Mouse (Mus musculus): ENCODE results near the gene Pdzrn3. TPM values are rescaled to one million over a fixed set of nuclear protein-coding genes. Genes with fewer than 3 reads are reported as not detected.

Gene Pdzrn3
- polyA plus RNA-seq, 1 experiment from 2014 or later: 27.2 TPM

GRCm38 (mm10) chr6:101297563-101298520 lies 79.9 kb downstream of the Pdzrn3 start:
- peaks cover 9% of the 10 kb centered on the region; the same call in 1 of the 2 replicates for H3K4me1 ChIP-seq
- no peaks in the 10 kb centered on the region for H3K9me3 ChIP-seq (replicated peaks)
- ATAC-seq (ENCODE audit: low FRiP score): no peak
- H3K27ac ChIP-seq: no peak overlapping the region
- no peak overlapping the region for H3K9ac ChIP-seq
- no peak overlapping the region for H3K4me2 ChIP-seq (replicated peaks)
- 92% methylated on average over 15 of the region's 15 CpGs for WGBS
- no peaks in the 10 kb centered on the region for H3K36me3 ChIP-seq
- H3K4me3 ChIP-seq: no peak overlapping the region
- H3K27me3 ChIP-seq: no peaks in the 10 kb centered on the region

- Histone ChIP-seq H3K4me2 (replicated peaks) (no peak overlapping the region), H3K27me3 (no peaks in the 10 kb centered on the region), H3K9ac (no peak overlapping the region), H3K27ac (no peak overlapping the region), H3K4me3 (no peak overlapping the region), H3K4me1 (peaks cover 10% of the 10 kb centered on the region; the same call in 1 of the 2 replicates), H3K36me3 (no peaks in the 10 kb centered on the region), H3K9me3 (replicated peaks) (no peaks in the 10 kb centered on the region)
- WGBS: 81% methylated on average over 8 of the region's 8 CpGs
- no peak for ATAC-seq (ENCODE audit: low FRiP score)
Measured at GRCm38 (mm10) chr6:101296997-101297396, 80.7 kb downstream of the Pdzrn3 start.

DNA sequence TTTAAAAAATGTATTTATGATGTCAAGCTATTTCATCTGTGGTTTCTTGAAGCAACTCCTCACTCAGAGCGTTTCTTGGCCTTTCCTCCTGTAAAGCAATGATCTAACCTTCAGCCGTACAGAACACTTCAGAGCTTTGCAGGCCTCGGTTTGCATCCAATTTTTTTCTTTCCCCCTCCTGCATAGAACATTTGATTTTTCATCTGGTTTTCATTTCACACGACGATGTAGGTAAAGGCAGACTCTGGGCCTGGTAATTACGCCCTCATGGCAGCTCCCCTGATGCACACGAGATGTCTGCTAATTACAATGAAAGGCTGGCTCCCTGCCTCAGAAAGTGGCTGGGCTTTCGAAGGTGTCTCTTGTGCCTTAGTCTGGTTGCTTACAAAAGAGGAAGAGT lies 81.4 kb downstream of the Pdzrn3 start:
- no peak for ATAC-seq (ENCODE audit: low FRiP score)
- Histone ChIP-seq H3K4me3 (no peak overlapping the region), H3K27ac (no peak overlapping the region), H3K9ac (no peak overlapping the region), H3K36me3 (no peaks in the 10 kb centered on the region), H3K27me3 (no peaks in the 10 kb centered on the region), H3K4me1 (peaks cover 10% of the 10 kb centered on the region; the same call in 1 of the 2 replicates), H3K4me2 (replicated peaks) (no peak overlapping the region), H3K9me3 (replicated peaks) (no peaks in the 10 kb centered on the region)
- WGBS: 58% methylated on average over 8 of the region's 8 CpGs

DNA sequence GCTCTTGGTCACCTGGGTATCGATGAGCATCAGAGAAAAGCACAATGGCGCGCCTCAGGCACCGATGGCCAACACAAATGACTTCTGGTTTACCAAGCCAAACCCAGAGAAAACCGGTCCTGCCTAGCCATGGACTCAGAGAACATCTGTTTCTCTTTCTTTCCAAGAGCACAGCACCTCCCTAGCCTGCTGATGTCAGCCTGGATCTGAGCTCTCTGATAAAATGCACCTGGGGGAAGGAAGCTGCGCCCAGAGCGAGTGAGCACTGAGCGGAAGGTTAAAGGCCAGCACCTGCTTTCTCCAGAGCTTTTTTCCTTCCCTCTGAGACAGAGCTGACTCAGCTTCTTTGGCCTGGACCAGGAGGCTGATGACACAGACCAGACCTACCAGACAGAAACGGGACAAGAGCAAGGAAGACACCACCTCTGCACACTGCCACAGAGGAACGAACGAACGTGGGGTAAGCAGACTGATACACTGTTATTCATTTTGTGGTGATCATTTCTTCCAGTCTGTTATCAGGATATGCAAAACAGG lies 84.6 kb downstream of the Pdzrn3 start:
- no peaks in the 10 kb centered on the region for H3K27me3 ChIP-seq
- no peak overlapping the region for H3K4me2 ChIP-seq (replicated peaks)
- no peak overlapping the region for H3K9ac ChIP-seq
- no peaks in the 10 kb centered on the region for H3K9me3 ChIP-seq (replicated peaks)
- 81% methylated on average over 12 of the region's 12 CpGs for WGBS
- peaks cover 10% of the 10 kb centered on the region; the same call in 1 of the 2 replicates for H3K4me1 ChIP-seq
- ATAC-seq (ENCODE audit: low FRiP score): no peak
- H3K36me3 ChIP-seq: no peaks in the 10 kb centered on the region
- H3K27ac ChIP-seq: no peak overlapping the region
- no peak overlapping the region for H3K4me3 ChIP-seq

- Histone ChIP-seq H3K9ac (no peak overlapping the region), H3K27me3 (no peaks in the 10 kb centered on the region), H3K9me3 (replicated peaks) (no peaks in the 10 kb centered on the region), H3K27ac (no peak overlapping the region), H3K4me2 (replicated peaks) (no peak overlapping the region), H3K36me3 (no peaks in the 10 kb centered on the region), H3K4me1 (peaks cover 10% of the 10 kb centered on the region; the same call in 1 of the 2 replicates), H3K4me3 (no peak overlapping the region)
- 59% methylated on average over 2 of the region's 2 CpGs for WGBS
- ATAC-seq (ENCODE audit: low FRiP score): no peak
Measured at GRCm38 (mm10) chr6:101291944-101292343, 85.8 kb downstream of the Pdzrn3 start.

GRCm38 (mm10) chr6:101290160-101290559 lies 87.5 kb downstream of the Pdzrn3 start:
- Histone ChIP-seq H3K36me3 (no peaks in the 10 kb centered on the region), H3K27me3 (no peaks in the 10 kb centered on the region), H3K9ac (no peak overlapping the region), H3K9me3 (replicated peaks) (no peaks in the 10 kb centered on the region), H3K4me1 (peaks cover 7% of the 10 kb centered on the region; the same call in 1 of the 2 replicates), H3K27ac (no peak overlapping the region), H3K4me3 (no peak overlapping the region), H3K4me2 (replicated peaks) (no peak overlapping the region)
- ATAC-seq (ENCODE audit: low FRiP score): no peak
- WGBS: 66% methylated on average over 2 of the region's 2 CpGs

- no peak overlapping the region for H3K9ac ChIP-seq
- no peak overlapping the region for H3K4me2 ChIP-seq (replicated peaks)
- ATAC-seq (ENCODE audit: low FRiP score): no peak
- no peak overlapping the region for H3K27ac ChIP-seq
- no peaks in the 10 kb centered on the region for H3K9me3 ChIP-seq (replicated peaks)
- no peaks in the 10 kb centered on the region for H3K27me3 ChIP-seq
- H3K4me1 ChIP-seq: peaks cover 11% of the 10 kb centered on the region; the same call in 1 of the 2 replicates
- 84% methylated on average over 4 of the region's 4 CpGs for WGBS
- H3K4me3 ChIP-seq: no peak overlapping the region
- H3K36me3 ChIP-seq: no peaks in the 10 kb centered on the region
Measured at GRCm38 (mm10) chr6:101289428-101289827, 88.3 kb downstream of the Pdzrn3 start.

DNA sequence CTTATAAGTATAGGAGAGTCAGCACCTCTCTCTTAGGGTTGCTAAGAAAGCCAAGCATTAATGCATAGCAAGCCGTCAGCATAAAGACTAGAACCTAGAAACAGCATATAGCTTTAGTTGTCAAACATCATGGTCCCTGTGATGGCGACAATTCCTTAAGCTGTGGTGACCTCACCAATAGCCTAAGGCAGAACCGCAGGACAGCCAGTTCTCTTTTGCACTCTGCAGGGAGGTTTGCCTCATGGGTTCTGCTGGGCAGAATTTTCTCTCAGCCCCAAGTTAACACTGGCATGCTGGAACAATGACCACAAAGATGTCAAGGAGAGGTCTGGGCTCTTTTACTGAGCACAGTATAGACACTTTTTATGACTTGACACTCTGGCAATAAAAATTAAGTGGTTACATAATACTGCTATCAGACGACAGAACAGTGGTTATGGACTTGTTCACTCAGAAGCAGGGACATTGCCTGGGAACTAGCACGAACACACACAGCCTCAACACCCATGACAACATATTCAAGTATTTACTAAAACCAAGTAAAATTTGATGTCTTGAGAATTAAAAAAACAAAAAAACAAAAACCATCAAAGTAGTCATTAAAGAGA lies 90.0 kb downstream of the Pdzrn3 start:
- H3K27ac ChIP-seq: no peak overlapping the region
- 85% methylated on average over 5 of the region's 5 CpGs for WGBS
- no peaks in the 10 kb centered on the region for H3K27me3 ChIP-seq
- no peak overlapping the region for H3K4me2 ChIP-seq (replicated peaks)
- no peaks in the 10 kb centered on the region for H3K9me3 ChIP-seq (replicated peaks)
- ATAC-seq (ENCODE audit: low FRiP score): no peak
- H3K4me1 ChIP-seq: peaks cover 14% of the 10 kb centered on the region
- H3K36me3 ChIP-seq: no peaks in the 10 kb centered on the region
- no peak overlapping the region for H3K9ac ChIP-seq
- no peak overlapping the region for H3K4me3 ChIP-seq

- Histone ChIP-seq H3K9ac (no peak overlapping the region), H3K36me3 (no peaks in the 10 kb centered on the region), H3K9me3 (replicated peaks) (no peaks in the 10 kb centered on the region), H3K4me2 (replicated peaks) (no peak overlapping the region), H3K4me1 (peaks cover 16% of the 10 kb centered on the region), H3K27me3 (no peaks in the 10 kb centered on the region), H3K4me3 (no peak overlapping the region), H3K27ac (no peak overlapping the region)
- 96% methylated on average over 2 of the region's 2 CpGs for WGBS
- no peak for ATAC-seq (ENCODE audit: low FRiP score)
Measured at GRCm38 (mm10) chr6:101287077-101287476, 90.6 kb downstream of the Pdzrn3 start.

GRCm38 (mm10) chr6:101284368-101284955 lies 93.2 kb downstream of the Pdzrn3 start:
- peaks cover 28% of the 10 kb centered on the region for H3K4me1 ChIP-seq
- no peak for ATAC-seq (ENCODE audit: low FRiP score)
- H3K36me3 ChIP-seq: no peaks in the 10 kb centered on the region
- H3K4me2 ChIP-seq (replicated peaks): no peak overlapping the region
- no peak overlapping the region for H3K4me3 ChIP-seq
- H3K9me3 ChIP-seq (replicated peaks): no peaks in the 10 kb centered on the region
- no peaks in the 10 kb centered on the region; the same call in 1 of the 2 replicates for H3K27me3 ChIP-seq
- H3K27ac ChIP-seq: no peak overlapping the region
- WGBS: 43% methylated on average over 6 of the region's 6 CpGs
- no peak overlapping the region for H3K9ac ChIP-seq

GRCm38 (mm10) chr6:101283891-101284290 lies 93.8 kb downstream of the Pdzrn3 start:
- H3K4me1 ChIP-seq: peaks cover 29% of the 10 kb centered on the region
- 66% methylated on average over 3 of the region's 3 CpGs for WGBS

GRCm38 (mm10) chr6:101281644-101282043 lies 96.1 kb downstream of the Pdzrn3 start:
- WGBS: 34% methylated on average over 3 of the region's 3 CpGs
- H3K36me3 ChIP-seq: no peaks in the 10 kb centered on the region
- H3K9ac ChIP-seq: no peak overlapping the region
- H3K4me2 ChIP-seq (replicated peaks): no peak overlapping the region
- H3K4me3 ChIP-seq: no peak overlapping the region
- H3K27ac ChIP-seq: no peak overlapping the region
- peaks cover 36% of the 10 kb centered on the region for H3K4me1 ChIP-seq
- no peaks in the 10 kb centered on the region; the same call in 1 of the 2 replicates for H3K27me3 ChIP-seq
- ATAC-seq (ENCODE audit: low FRiP score): no peak
- no peaks in the 10 kb centered on the region for H3K9me3 ChIP-seq (replicated peaks)

More at GRCm38 (mm10) chr6:101283891-101284290, 93.8 kb downstream of the Pdzrn3 start:
- Histone ChIP-seq H3K27ac (no peak overlapping the region), H3K27me3 (no peaks in the 10 kb centered on the region; the same call in 1 of the 2 replicates), H3K36me3 (no peaks in the 10 kb centered on the region), H3K9me3 (replicated peaks) (no peaks in the 10 kb centered on the region), H3K9ac (no peak overlapping the region), H3K4me2 (replicated peaks) (no peak overlapping the region), H3K4me3 (no peak overlapping the region)
- no peak for ATAC-seq (ENCODE audit: low FRiP score)
